Mouse (Mus musculus): ENCODE results near the gene Tbc1d10a.
A peak's percentile ranks its signal among the peaks of the same experiment; 100 is the strongest.

Gene Tbc1d10a

GRCm38 (mm10) chr11:4216248-4217000, 29.8 kb downstream of the Tbc1d10a start:
- no peak for DNase-seq (ENCODE audit: low spot score)

- peak; percentile 91 for DNase-seq (ENCODE audit: low spot score)
Observed at GRCm38 (mm10) chr11:4217914-4218629, 31.5 kb downstream of the Tbc1d10a start, which contains the start of gene Castor1. Gene Castor1, plus strand, starts transcription at chr11:4218225.

- DNase-seq (ENCODE audit: low spot score) = no peak
Observed at GRCm38 (mm10) chr11:4218637-4219036, 32.0 kb downstream of the Tbc1d10a start.

- DNase-seq (ENCODE audit: low spot score) = peak; percentile 76
Observed at GRCm38 (mm10) chr11:4219317-4219751, 32.7 kb downstream of the Tbc1d10a start.

- DNase-seq (ENCODE audit: low spot score) = no peak
Observed at GRCm38 (mm10) chr11:4219908-4220307, 33.3 kb downstream of the Tbc1d10a start.

GRCm38 (mm10) chr11:4220443-4221400, 34.1 kb downstream of the Tbc1d10a start:
- peak; percentile 80 for DNase-seq (ENCODE audit: low spot score)

- DNase-seq (ENCODE audit: low spot score) = no peak
Observed at GRCm38 (mm10) chr11:4222046-4222950, 35.7 kb downstream of the Tbc1d10a start.

- DNase-seq (ENCODE audit: low spot score) = no peak
Observed at GRCm38 (mm10) chr11:4223393-4224188, 37.0 kb downstream of the Tbc1d10a start.

- DNase-seq (ENCODE audit: low spot score) = no peak
Observed at GRCm38 (mm10) chr11:4224223-4224622, 37.6 kb downstream of the Tbc1d10a start.

- no peak for DNase-seq (ENCODE audit: low spot score)
Observed at GRCm38 (mm10) chr11:4226569-4227325, 40.2 kb downstream of the Tbc1d10a start.

- DNase-seq (ENCODE audit: low spot score) = no peak
Observed at GRCm38 (mm10) chr11:4228463-4228862, 41.9 kb downstream of the Tbc1d10a start.

GRCm38 (mm10) chr11:4229841-4230240, 43.3 kb downstream of the Tbc1d10a start:
- no peak for DNase-seq (ENCODE audit: low spot score)

GRCm38 (mm10) chr11:4231435-4231834, 44.8 kb downstream of the Tbc1d10a start:
- no peak for DNase-seq (ENCODE audit: low spot score)

- no peak for DNase-seq (ENCODE audit: low spot score)
Observed at GRCm38 (mm10) chr11:4232644-4233043, 46.1 kb downstream of the Tbc1d10a start.

GRCm38 (mm10) chr11:4235052-4235655, 48.6 kb downstream of the Tbc1d10a start:
- DNase-seq (ENCODE audit: low spot score) = no peak

- no peak for DNase-seq (ENCODE audit: low spot score)
Observed at GRCm38 (mm10) chr11:4235665-4236545, 49.3 kb downstream of the Tbc1d10a start, which contains the start of gene Osm. Gene Osm, plus strand, starts transcription at chr11:4236420.

GRCm38 (mm10) chr11:4236546-4237067, 50.0 kb downstream of the Tbc1d10a start:
- DNase-seq (ENCODE audit: low spot score) = no peak
